ENCODE assay signal across 8 mouse cellular contexts in genomic region chr15:85935627-85936049, GRCm38 (mm10). TPM values are rescaled to one million over a fixed set of nuclear protein-coding genes. Genes with fewer than 3 reads are reported as not detected.
A peak's percentile ranks its signal among the peaks of the same experiment; 100 is the strongest.
DNase-seq lines count a peak whose midpoint lies in the region; ATAC-seq lines count a peak whose summit lies in the region.

No protein-coding gene starts in this region.

- no peak overlapping the region for H3K4me3 ChIP-seq in liver, embryonic 12.5 days
- H3K4me3 ChIP-seq in midbrain, embryonic 14.5 days (replicated peaks; ENCODE audit: low read depth, low read length) = no peak overlapping the region

- peak; percentile 51 for DNase-seq in ovary, postnatal 36 days (ENCODE audit: low spot score)
- no peak for DNase-seq in ovary, postnatal 10 days (ENCODE audit: low spot score)
- peak; percentile 25 to 47 for DNase-seq in heart, postnatal 14 days
- no peak for DNase-seq in testis, postnatal 14 days (ENCODE audit: low spot score)
- DNase-seq in frontal cortex, adult 2 months (ENCODE audit: extremely low spot score in 1 of 2, low spot score in 1 of 2) = no peak
- no peak for DNase-seq in gastrocnemius, postnatal 25 days
- no peak for DNase-seq in midbrain, embryonic 14.5 days

- WGBS in liver, embryonic 12.5 days (ENCODE audit: insufficient replicate concordance) = 26% methylated on average over 5 of the region's 5 CpGs
- WGBS in midbrain, embryonic 14.5 days = 46% methylated on average over 5 of the region's 5 CpGs

- no peaks in the 10 kb centered on the region for H3K27me3 ChIP-seq in liver, embryonic 12.5 days (replicated peaks)
- no peaks in the 10 kb centered on the region for H3K27me3 ChIP-seq in midbrain, embryonic 14.5 days (ENCODE audit: control insufficient read depth, insufficient read depth, low read length)

- no peak overlapping the region for H3K9ac ChIP-seq in liver, embryonic 12.5 days
- no peak overlapping the region for H3K9ac ChIP-seq in midbrain, embryonic 14.5 days (replicated peaks; ENCODE audit: low read length)

- H3K4me2 ChIP-seq in liver, embryonic 12.5 days = no peak overlapping the region
- no peak overlapping the region for H3K4me2 ChIP-seq in midbrain, embryonic 14.5 days (ENCODE audit: low read length)

- no peaks in the 10 kb centered on the region for H3K9me3 ChIP-seq in liver, embryonic 12.5 days (replicated peaks)
- H3K9me3 ChIP-seq in midbrain, embryonic 14.5 days (ENCODE audit: control insufficient read depth, low read length) = no peaks in the 10 kb centered on the region

- ATAC-seq in liver, embryonic 12.5 days = peak; percentile 80
- ATAC-seq in midbrain, embryonic 14.5 days (ENCODE audit: low FRiP score, low TSS enrichment) = no peak

- intact Hi-C loops in heart, postnatal 14 days (cut with DNase I) = no loop called here

- H3K36me3 ChIP-seq in liver, embryonic 12.5 days = no peaks in the 10 kb centered on the region
- H3K36me3 ChIP-seq in midbrain, embryonic 14.5 days (ENCODE audit: control insufficient read depth, insufficient read depth, low read length) = 0 out of 2 replicates have a peak, but pooled peaks cover 3% of the 10 kb centered on the region

- H3K4me1 ChIP-seq in liver, embryonic 12.5 days = no peaks in the 10 kb centered on the region
- H3K4me1 ChIP-seq in midbrain, embryonic 14.5 days (ENCODE audit: control insufficient read depth, insufficient read depth, low read length) = no peaks in the 10 kb centered on the region

- no peak overlapping the region for H3K27ac ChIP-seq in liver, embryonic 12.5 days
- H3K27ac ChIP-seq in midbrain, embryonic 14.5 days (replicated peaks; ENCODE audit: low read depth, low read length) = no peak overlapping the region

RNA-seq across cellular contexts. Expression of gene Trmu, which starts 56.5 kb away (rescaled TPM):
- total RNA-seq in heart, postnatal 14 days (2021) = 10 to 100 TPM; 25.9 to 28.7 TPM
- polyA plus RNA-seq in liver, embryonic 12.5 days (2016; fragmentation: Nextera tagmentation; extraction: Ambion mirVana) = 21.8 and 22.1 TPM in 2 replicates
- polyA plus RNA-seq in frontal cortex, adult 2 months (2012; rRNA removed) = 54.8 and 62.9 TPM in 2 replicates
- total RNA-seq in gastrocnemius, postnatal 25 days (2021) = 10 to 100 TPM; 10.7 to 13.5 TPM
- 36.2 and 41.5 TPM in 2 replicates for polyA plus RNA-seq in midbrain, embryonic 14.5 days (2014; fragmentation: Nextera tagmentation; extraction: Ambion mirVana)

Comparison
In these comparisons a context has a peak if more than half of its experiments do, and no peak if none do; other contexts are left out.
1. DNase-seq: peak in ovary, postnatal 36 days (single experiment) and heart, postnatal 14 days (2 of 2); none in ovary, postnatal 10 days (single experiment), testis, postnatal 14 days (single experiment), frontal cortex, adult 2 months (0 of 2), gastrocnemius, postnatal 25 days (single experiment) and midbrain, embryonic 14.5 days (single experiment).